Mouse (Mus musculus): ENCODE data around the gene Cntnap1.
A peak's percentile ranks its signal among the peaks of the same experiment; 100 is the strongest.
"Not testable (repeated sequence)": the region's sequence is repeated elsewhere in the genome, so short reads cannot be mapped to it uniquely, and the experiment has no call there.

Cntnap1 gene

DNA sequence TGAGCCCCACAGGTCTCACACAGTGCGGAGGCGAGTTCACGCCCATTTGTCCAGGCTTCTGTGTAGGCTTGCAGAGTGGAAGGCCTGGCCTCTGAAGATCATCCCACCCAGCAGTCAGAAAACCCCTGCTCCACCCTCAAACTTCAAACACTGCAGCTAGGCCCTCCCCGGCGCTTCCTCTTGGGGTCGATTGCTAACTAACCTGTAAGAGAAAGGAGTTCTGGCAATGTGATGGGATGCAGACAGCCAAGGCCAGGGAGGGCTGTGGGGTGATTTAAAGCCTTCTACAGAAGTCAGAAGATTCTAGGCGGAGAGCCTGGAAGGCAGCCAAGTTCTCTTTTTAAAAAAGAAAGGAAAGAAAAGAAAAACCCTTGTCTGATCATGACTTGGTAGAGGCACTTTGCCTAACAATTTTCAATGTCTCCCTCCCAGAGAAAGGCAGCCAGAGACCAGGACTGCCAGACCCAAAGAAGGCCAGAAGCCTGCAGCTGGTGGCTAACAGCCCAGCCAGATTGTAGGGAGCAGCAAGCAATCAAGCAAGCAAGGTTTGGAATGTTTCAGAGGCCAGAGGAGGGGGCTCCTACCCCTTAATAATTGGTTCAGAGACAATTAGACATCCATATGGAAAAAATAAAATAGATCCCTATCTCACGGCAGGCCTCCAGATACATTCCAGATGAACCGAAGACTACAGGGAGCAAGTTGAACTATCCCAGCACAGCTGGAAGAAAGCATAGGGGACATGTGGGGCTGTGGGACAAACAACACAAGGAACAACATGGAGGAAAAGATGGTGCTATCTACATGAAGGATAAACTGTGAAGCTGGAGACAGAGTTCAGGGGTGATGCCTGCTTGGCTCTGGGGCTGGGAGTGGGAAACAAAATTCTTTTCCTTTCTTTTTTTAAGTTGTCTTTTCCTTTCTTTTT lies 20.9 kb upstream of the Cntnap1 start:
- DNase-seq (ENCODE audit: low read depth, low spot score), result no peak

DNA sequence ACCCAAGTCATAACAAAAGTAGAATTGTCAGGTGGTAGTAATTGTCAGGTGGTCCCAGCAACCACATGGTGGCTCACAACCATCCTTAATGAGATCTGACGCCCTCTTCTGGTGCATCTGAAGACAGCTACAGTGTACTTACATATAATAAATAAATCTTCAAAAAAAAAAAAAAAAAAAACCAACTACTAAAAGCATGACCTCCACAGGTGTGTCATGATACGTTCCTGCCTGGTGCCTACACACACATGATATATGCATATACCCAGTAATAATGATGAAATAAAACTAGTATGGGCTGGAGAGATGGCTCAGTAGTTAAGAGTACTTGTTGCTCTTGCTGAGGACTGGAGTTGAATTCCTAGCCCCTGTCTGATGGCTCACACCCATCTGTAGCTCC lies 19.3 kb upstream of the Cntnap1 start:
- peak; percentile 42 for DNase-seq (ENCODE audit: low read depth, low spot score)

DNA sequence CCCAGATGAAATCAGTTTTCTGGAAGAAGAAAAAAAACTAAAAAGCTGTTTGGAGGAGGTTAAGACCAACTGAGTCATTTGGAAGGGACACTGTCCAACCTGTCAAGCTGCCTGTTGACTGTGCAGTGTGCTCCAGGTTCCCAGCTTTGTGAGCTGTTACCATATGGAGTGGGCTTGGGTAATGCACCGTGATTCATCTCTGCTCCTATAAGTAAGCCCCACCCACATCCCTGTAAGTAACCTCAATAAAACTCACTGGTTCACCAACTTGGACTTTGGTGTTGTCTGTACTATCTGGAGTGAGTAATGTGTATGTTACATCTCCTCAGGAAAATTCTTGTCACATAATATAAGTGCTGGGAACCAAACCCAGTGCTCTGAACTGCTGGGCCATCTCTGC lies 17.5 kb upstream of the Cntnap1 start:
- DNase-seq (ENCODE audit: low read depth, low spot score), result no peak

DNA sequence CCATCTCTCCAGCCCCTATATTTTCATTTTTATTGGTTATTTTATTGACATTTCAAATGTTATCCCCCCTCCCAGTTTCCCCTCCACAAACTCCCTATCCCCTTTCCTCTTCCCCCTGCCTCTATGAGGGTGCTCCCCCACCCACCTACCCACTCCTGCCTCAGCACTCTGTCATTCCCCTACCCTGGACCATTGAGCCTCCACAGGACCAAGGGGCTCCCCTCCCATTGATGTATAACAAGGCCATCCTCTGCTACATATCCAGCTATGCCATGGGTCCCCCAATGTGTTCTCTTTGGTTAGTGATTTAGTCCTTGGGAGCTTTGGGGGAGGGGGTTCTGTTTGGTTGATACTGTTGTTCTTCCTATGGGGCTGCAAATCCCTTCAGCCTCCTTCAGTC lies 15.7 kb upstream of the Cntnap1 start:
- peak; percentile 39 for DNase-seq (ENCODE audit: low read depth, low spot score)

DNA sequence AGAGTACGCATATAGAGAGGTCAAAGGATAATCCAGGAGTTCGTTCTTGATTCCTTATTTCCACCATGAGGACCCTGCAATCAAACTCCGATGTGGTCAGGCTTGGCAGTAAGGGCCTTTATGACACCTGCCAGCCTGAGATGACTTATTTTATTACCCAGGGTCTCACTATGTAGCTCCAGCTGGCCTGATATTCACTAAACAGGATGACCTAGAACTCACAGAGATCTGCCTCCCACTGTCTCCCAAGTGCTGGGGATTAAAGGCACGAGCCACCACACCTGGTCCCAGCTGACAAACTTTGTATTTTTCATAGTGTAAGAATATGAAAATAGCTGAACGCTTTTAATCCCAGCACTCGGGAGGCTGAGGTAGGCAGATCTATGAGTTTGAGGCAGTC lies 15.2 kb upstream of the Cntnap1 start:
- no peak for DNase-seq (ENCODE audit: low read depth, low spot score)

DNA sequence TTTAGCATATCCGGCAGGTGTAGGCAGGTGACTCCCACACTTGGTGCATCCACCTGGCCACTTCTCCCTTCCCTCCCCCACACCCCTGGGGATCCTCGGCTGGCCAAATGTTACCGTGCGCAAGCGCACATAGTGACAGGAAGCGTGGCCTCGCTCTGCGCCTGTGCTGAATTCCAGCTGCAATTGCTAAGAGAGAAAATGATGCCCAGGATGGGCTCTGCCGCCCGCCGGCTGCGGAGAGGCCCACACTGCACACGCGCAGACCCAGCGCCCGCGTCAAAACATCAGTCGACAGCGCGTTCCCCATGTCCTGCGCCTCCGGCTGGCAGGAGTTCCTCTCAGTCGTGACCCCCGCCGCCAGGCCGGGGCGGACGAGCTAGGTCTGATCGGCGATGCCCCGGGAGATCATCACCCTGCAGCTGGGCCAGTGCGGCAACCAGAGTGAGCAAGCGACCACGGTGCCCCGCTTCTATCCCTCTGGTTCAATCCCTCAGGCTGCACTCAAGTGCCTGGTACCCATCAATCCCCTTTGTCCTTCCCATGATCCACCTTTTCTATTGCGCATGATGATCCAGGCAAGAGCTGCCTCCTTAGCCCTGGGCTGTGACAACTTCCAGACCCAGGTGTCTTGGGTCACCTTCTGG lies 14.5 kb upstream of the Cntnap1 start, which contains the start of gene Tubg2:
Gene Tubg2, plus strand, starts transcription at position 180 of the 644 bp plus-strand sequence.
- peak; percentile 97 for DNase-seq (ENCODE audit: low read depth, low spot score)

DNA sequence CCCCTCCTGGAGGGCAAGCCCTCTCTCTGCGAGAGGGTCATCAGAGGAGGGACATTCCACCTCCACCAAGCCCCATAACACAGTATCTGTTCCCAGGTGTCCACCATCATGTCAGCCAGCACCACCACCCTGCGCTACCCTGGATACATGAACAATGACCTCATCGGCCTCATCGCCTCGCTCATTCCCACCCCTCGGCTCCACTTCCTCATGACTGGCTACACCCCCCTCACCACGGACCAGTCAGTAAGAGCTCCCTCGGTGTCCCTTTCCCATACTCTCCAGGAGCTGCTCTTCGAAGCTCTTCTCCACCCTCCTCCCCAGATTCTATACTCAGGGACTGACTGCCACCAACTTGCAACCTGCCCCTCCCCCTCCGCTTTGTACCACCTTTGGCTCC lies 10.2 kb upstream of the Cntnap1 start:
- not testable (repeated sequence) for DNase-seq (ENCODE audit: low read depth, low spot score)

DNA sequence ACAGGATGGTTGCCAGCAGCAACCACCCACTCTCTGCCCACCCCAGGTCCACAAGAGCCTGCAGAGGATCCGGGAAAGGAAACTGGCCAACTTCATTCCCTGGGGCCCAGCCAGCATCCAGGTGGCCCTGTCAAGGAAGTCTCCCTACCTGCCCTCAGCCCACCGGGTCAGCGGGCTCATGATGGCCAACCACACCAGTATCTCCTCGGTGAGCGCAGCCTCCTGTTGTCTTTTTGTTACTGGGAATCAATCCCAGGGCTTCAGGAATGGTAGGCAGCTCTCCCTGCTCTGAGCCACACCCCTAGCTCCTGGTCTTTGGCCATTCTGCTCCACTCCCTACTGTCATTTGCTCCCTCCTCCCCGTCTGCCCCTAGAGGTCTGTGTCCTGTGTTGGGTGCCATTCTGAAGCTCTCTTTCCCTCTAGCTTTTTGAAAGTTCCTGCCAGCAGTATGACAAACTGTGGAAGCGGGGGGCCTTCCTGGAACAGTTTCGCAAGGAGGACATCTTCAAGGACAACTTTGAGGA lies 9.3 kb upstream of the Cntnap1 start:
- DNase-seq (ENCODE audit: low read depth, low spot score), result not testable (repeated sequence)

DNA sequence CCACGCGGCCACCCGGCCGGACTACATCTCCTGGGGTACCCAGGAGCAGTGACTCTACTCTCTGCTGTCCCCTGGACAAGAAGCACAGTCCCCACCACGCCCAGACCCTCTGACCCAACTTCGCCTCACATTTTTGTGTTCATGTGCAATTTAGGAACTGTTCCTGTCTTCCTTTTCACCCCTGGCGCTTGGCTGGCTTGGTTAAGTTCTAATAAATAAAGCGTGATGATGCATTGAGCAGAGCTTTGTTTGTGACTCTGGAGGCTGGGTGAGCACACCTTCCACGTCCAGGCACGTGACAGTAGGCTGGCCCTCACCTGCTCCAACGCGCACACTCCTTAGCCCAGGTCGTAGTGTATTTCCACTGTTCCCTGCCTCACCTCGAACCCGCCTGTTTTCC lies 8.8 kb upstream of the Cntnap1 start:
- no peak for DNase-seq (ENCODE audit: low read depth, low spot score)

DNA sequence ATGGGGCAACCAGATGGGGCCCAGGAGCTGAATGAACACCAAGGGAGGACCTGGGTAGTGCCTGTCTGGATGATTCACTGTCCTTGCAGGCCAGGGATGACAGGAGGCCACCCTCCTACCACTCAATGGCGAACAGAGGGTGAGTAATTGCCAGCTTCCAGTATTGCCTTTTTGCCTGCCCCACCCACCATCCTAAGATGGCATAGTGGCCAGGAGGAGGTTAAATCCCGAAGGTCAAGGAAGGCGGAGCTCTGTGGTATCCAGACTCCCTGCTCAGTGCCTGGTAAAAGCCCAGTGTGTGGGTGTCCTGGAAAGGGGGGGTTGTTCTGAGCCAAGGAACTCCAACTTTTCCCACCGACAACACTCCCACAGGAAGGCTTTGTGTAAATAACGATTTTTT lies 8.0 kb upstream of the Cntnap1 start:
- DNase-seq (ENCODE audit: low read depth, low spot score), result no peak

DNA sequence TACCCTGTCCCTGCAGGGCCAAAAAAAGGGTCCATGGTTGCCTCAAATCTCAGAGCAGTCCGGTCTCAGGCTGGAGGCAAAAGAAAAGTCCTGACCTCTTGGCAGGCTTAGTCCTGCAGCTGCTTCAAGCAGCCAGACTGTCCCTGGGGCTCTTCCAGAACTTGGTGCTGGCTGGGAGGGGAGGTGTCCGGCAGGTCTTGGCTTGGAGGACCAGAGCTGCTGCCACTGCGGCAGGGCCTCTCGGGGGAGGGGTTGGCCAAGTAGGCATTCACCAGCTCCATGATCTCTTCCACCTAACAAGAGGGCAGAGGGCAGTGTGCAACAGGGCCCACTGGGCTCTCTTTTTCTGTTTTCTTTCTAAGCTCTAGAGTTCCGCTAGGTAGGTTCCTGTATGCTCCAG lies 7.6 kb upstream of the Cntnap1 start:
- DNase-seq (ENCODE audit: low read depth, low spot score), result no peak

DNA sequence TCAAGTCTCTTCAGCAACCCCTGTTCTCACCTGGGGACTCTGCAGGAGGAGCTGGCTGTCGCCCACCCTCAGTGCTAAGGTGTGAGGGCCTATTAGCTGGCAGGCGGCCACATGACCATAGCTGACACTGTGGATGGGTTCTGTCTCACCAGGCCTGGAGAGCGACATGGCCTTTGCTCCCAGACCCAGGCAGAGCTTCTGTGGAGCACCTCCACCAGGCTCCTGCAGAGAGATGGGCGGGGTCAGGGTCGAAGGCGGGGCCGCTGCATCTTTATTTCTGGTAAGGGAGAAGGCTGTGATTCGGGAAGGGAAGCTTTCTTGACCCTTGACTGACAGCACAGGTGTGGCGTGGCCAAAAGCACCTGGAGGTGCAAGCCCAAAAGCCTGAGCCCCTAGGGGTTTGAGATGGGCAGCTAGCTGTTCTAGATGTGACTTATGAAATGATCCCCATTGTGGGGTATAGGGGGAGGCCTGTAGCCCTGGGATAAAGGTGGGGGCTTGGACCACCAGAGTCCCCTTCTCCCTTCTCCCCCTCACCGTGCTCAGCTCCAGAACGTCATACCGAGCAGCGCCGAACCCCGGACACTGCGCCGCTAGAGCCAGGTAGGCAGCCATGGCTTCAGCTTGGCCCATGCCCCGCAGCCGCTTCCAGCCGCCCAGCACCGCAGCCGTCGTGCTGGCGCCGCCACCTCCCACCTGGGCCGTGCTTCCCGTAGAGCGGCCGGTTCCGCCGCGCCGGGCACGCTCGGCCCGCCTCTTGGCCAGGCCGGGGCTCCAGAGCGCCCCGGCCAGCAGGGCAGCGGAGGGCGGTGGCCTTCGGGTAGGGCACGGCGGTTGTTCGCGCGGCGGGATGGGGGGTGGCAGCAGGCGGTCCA lies 6.6 kb upstream of the Cntnap1 start:
- DNase-seq (ENCODE audit: low read depth, low spot score), result no peak

DNA sequence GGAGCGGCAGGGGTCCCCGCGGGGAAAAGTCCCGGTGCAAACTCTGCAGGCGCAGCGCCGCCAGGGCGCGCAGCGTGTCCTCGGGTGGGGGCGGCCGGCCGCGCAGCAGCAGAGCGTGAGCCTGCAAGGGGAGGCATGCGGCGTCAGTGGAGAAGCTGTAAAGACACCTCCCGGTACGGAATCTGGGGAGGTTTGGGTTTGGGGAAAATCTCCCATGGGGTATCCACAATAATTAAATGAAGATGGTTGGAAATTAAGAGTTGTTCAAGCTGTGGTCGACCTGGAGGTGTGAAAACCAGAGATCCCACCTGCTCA lies 6.0 kb upstream of the Cntnap1 start:
- no peak for DNase-seq (ENCODE audit: low read depth, low spot score)

DNA sequence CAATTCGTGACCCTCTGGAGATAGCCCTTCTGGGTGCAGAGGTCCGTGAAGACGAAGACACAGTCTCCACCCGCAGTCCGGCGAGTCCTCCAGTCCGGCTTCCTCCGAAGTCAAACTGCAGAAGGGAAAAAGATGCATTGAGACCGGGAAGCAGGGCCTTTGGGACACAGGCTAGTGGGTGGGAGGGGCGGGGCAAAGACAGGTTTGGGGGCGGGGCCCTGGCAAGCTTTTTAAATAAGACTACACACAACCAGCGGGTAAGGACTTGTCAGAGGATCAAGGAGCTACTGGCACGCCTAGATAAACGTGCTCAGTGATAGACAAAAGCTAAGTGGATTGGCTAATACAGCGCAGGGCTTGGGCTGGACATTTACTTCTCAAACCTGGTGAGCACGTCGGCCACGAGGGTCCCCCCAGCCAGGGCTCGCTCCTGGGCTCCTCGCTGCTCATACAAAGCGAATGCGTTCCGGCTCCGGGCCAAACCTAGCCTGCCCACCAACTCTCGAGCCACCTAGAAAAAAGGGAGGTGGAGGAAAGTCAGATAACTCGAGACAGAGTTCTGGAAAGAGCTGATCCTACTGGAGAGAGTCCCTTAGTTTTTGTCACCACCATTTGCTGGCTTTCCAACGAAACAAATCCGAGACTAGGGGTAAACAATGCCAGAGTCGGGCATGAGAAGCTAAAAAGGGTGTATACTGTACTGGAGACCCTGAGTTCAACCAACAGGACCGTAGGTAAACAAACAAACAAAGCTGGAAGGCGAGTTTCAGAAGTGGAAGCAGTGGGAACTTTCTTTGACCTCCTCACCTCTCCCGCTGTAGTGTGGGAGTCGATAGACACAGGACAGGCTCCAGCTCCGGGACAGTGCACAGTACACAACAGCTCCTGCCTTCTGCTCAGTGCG lies 5.4 kb upstream of the Cntnap1 start:
- DNase-seq (ENCODE audit: low read depth, low spot score), result no peak

DNA sequence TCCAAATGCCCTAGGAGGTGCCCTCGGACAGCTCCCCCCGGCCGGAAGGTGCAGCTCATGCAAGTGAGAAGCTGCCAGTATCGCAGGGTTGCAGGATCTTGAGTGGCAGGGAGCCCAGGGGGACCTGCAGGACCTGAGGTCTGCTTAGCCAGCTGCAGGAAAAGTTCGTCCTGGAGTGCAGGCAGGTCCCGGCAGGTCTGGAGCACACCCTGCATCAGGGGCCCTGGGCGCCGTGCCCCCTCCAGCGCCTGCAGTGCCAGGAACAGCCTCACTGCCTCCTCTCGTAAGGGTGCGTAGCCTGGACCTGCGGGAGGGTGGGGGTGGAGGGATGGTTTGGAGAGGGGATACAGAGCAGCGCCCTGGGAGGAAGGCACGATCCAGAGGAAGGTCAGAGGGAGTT lies 4.0 kb upstream of the Cntnap1 start:
- DNase-seq (ENCODE audit: low read depth, low spot score), result no peak

DNA sequence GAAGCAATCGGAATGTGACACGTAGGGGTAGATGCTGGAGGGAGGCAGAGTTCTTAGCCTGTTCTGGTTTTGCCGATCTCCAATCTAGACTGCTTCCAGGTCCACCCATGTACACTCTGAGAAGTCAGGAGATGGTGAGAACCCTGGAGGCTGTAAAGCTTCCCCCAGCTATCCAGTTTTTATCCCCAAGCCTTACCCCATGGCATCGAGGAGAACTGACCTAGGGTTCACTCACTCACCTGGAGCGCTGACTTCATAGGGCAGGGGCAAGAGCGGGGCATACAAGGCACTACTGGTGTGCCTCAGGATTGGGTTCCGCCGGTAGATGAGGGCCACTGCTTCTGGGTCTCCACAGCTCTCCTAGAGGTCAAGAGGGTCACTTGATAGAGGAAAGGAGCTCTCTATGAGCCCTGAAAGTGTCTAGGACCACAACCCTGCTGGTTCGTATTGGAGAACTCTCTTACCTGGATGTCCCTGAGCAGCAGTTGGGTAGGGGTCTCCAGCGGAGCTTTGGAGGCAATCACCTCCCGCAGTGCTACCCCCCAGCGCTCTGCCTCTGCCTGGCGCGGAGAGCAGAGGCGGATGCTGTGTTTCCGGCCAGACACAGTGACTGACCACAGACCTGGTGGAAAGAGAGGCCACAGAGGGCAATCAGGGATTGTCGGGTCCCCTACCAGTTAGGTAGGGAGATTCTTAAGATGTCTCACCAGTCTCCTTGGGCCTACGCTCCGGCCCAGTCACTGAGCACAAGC lies 2.9 kb upstream of the Cntnap1 start:
- no peak for DNase-seq (ENCODE audit: low read depth, low spot score)

DNA sequence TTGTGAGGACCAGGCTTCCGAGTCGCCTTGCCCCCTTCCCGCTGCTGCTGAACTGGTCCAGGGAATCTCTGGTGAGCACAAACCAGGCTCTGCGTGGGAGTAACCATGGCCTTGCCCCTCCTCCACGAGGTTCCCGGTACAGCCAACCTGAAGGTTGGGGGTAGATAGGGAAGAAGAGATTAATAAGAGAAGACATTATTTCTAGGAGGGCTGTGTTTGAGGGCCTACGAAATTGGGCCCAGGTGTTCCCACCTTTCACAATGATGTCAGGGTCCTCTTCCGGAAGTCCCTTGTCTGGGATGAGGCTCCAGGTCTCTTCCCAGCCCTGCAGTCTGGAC lies 2.4 kb upstream of the Cntnap1 start:
- no peak for DNase-seq (ENCODE audit: low read depth, low spot score)

DNA sequence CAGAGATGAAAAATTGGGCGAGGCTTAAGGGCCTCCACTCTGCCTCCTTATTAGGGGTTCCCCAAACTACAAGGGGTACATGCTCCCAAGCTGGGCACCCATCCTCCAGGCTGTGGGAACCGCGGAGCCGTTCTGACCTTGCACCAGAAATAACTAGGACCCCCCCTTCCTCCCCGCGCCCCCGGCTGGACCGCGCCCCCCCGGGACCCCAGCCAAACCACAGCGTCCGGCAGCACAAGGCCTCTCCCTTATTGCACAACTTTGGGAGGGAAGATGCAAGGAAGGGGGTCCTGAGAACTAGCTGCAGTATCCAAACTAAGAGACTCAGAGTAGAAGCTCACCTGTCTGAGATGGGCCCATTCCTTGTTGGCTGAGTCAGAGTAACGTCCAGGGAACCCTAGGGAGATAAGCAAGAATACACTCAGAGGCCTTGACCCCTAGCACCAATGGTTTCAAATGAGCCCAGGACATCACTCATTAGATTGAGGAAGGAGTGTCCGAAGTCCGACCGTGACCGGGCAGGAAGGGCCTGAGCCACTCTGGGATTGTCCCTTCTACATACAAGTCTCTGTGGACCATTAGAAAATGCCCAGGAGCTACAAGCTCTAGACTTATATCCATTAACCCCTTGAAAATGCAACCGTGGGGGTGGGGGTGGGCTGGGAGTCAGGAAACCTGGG lies 1.9 kb upstream of the Cntnap1 start:
- no peak for DNase-seq (ENCODE audit: low read depth, low spot score)

DNA sequence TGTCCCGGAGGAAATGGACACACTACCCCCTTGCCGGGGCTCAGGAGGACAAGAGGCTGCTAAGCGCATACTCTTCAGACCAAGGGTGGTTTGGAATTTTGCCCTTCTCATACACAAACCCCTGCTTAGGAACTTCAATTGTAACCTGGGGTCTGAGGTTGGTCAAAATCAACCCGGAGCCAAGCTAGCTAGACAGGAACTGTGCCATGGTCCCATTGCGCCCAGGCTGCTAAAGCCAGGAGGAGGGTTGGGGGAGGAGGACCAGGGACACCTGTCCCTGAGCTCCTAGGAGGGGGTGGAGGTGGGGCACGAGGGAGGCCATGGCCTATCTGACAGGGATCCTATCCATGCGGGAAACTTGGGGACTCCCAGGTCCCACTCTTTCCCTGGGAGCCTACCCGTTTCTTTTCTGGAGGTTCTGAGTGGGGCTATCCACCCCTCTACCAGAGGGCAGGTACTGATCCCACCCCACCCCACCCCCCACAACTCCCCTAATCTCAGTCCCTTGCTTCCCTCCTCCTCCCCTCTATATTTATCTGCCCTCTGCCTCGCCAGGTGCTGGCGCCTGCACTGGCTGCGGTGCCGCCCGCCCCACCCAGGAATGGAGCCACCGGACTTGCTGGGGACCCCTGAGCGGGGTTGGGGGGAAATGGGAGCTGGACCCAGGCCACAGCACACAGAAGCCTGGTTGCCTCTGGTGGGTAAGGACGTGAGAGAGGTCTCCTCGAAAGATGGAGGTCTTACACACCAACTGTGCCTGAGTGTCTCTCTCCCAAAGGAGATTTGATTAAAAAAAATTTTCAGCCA lies 819 bp upstream of the Cntnap1 start:
- no peak for DNase-seq (ENCODE audit: low read depth, low spot score)
